Mouse (Mus musculus): ENCODE results near the gene Celf5.

Celf5 gene

GRCm38 (mm10) chr10:81482533-81482889 lies at the start of gene Celf5:
Celf5 (minus strand) TSS chr10:81482709.
- in situ Hi-C loops (cut with MseI, MboI), result no loop called here

- in situ Hi-C loops (cut with MseI, MboI), result no loop called here
These were observed 44.3 kb upstream of the Celf5 start for GRCm38 (mm10) chr10:81526779-81527178.

- in situ Hi-C loops (cut with MseI, MboI), result no loop called here
These were observed 42.6 kb upstream of the Celf5 start for GRCm38 (mm10) chr10:81525017-81525694.

- in situ Hi-C loops (cut with MseI, MboI), result no loop called here
These were observed 41.6 kb upstream of the Celf5 start, which contains the start of gene Gna15 for GRCm38 (mm10) chr10:81524051-81524605. Gna15 (minus strand) TSS chr10:81524225.

GRCm38 (mm10) chr10:81523570-81523969 lies 41.1 kb upstream of the Celf5 start:
- in situ Hi-C loops (cut with MseI, MboI), result no loop called here

GRCm38 (mm10) chr10:81523142-81523541 lies 40.6 kb upstream of the Celf5 start:
- in situ Hi-C loops (cut with MseI, MboI), result no loop called here

GRCm38 (mm10) chr10:81519978-81520365 lies 37.5 kb upstream of the Celf5 start:
- in situ Hi-C loops (cut with MseI, MboI), result no loop called here

GRCm38 (mm10) chr10:81519227-81519977 lies 36.9 kb upstream of the Celf5 start:
- in situ Hi-C loops (cut with MseI, MboI), result no loop called here

GRCm38 (mm10) chr10:81518546-81518945 lies 36.0 kb upstream of the Celf5 start:
- in situ Hi-C loops (cut with MseI, MboI), result no loop called here

- in situ Hi-C loops (cut with MseI, MboI), result no loop called here
These were observed 34.7 kb upstream of the Celf5 start for GRCm38 (mm10) chr10:81517227-81517626.

GRCm38 (mm10) chr10:81513798-81514197 lies 31.3 kb upstream of the Celf5 start:
- in situ Hi-C loops (cut with MseI, MboI), result no loop called here

- in situ Hi-C loops (cut with MseI, MboI), result no loop called here
These were observed 27.8 kb upstream of the Celf5 start for GRCm38 (mm10) chr10:81510246-81510810.

GRCm38 (mm10) chr10:81507691-81508489 lies 25.4 kb upstream of the Celf5 start:
- in situ Hi-C loops (cut with MseI, MboI), result no loop called here

- in situ Hi-C loops (cut with MseI, MboI), result no loop called here
These were observed 24.6 kb upstream of the Celf5 start for GRCm38 (mm10) chr10:81507095-81507494.

GRCm38 (mm10) chr10:81505016-81505664 lies 22.6 kb upstream of the Celf5 start:
- in situ Hi-C loops (cut with MseI, MboI), result no loop called here

GRCm38 (mm10) chr10:81502658-81503057 lies 20.1 kb upstream of the Celf5 start:
- in situ Hi-C loops (cut with MseI, MboI), result no loop called here

- in situ Hi-C loops (cut with MseI, MboI), result no loop called here
These were observed 19.4 kb upstream of the Celf5 start for GRCm38 (mm10) chr10:81501863-81502262.

- in situ Hi-C loops (cut with MseI, MboI), result no loop called here
These were observed 17.5 kb upstream of the Celf5 start, which contains the start of gene S1pr4 for GRCm38 (mm10) chr10:81500032-81500431. S1pr4 (minus strand) TSS chr10:81500132.

- in situ Hi-C loops (cut with MseI, MboI), result loop anchor here in 1 of 2 experiments (5.0 kb wide), 1 partner anchor 33 kb away; no protein-coding TSS in a partner anchor
These were observed 16.9 kb upstream of the Celf5 start for GRCm38 (mm10) chr10:81499250-81499901.

All from mouse trophoblast stem cell (cell line).